In genomic region chr16:24910834-24911233, GRCm38 (mm10) we compare ENCODE assay signal across 11 mouse cellular contexts.
DNase-seq lines count a peak whose midpoint lies in the region; ATAC-seq lines count a peak whose summit lies in the region.
"Had no signal": no experiment of that assay in that cellular context is flagged by ENCODE, and none has a peak within 500 bp of the region (broad histone marks: within the 10 kb centered on the region; RNA-seq: fewer than 3 reads in every experiment).

No protein-coding gene starts in this region.

- peaks cover 13% of the 10 kb centered on the region for H3K4me1 ChIP-seq in kidney, embryonic 15.5 days
- H3K4me1 ChIP-seq: liver, embryonic 12.5 days had no signal

- H3K36me3 ChIP-seq in kidney, embryonic 15.5 days, result no peaks in the 10 kb centered on the region
- H3K36me3 ChIP-seq: hindbrain, embryonic 15.5 days; liver, embryonic 12.5 days had no signal

- no peak overlapping the region for H3K9ac ChIP-seq in kidney, embryonic 15.5 days
- H3K9ac ChIP-seq: hindbrain, embryonic 15.5 days; liver, embryonic 12.5 days had no signal

- no peak for DNase-seq in kidney, adult 11 months
- DNase-seq in thymus, postnatal 14 days, result peak; percentile 46
- DNase-seq in thymus, postnatal 25 days, result no peak
- DNase-seq in frontal cortex, postnatal 25 days (ENCODE audit: low spot score in 2 of 2), result no peak
- no peak for DNase-seq in left cerebral cortex, adult 18-20 months (ENCODE audit: low spot score in 2 of 2)
- DNase-seq in layer of hippocampus, adult 9-11 months, result no peak

- no peak overlapping the region for H3K27ac ChIP-seq in kidney, embryonic 15.5 days
- H3K27ac ChIP-seq: hindbrain, embryonic 15.5 days; liver, embryonic 12.5 days had no signal

- no peak overlapping the region for H3K4me2 ChIP-seq in kidney, embryonic 15.5 days
- H3K4me2 ChIP-seq: hindbrain, embryonic 15.5 days; liver, embryonic 12.5 days had no signal

- ATAC-seq in kidney, embryonic 15.5 days (replicated peaks; ENCODE audit: low FRiP score), result 0 out of 2 replicates have a peak, but pooled peaks have one; percentile 12
- ATAC-seq in hematopoietic stem cell, adult 5-6 weeks (replicated peaks in 1 of 2; ENCODE audit: insufficient read depth in 1 of 2, low FRiP score in 2 of 2, low TSS enrichment in 1 of 2, low read depth in 1 of 2, poor library complexity in 2 of 2, severe bottlenecking in 2 of 2), result peak; percentile 91 to 92
- ATAC-seq: liver, embryonic 12.5 days had no signal

- no peaks in the 10 kb centered on the region for H3K27me3 ChIP-seq in kidney, embryonic 15.5 days
- H3K27me3 ChIP-seq: hindbrain, embryonic 15.5 days; liver, embryonic 12.5 days had no signal

- 45% methylated on average over 3 of the region's 3 CpGs for WGBS in kidney, embryonic 15.5 days

- no peak overlapping the region for H3K4me3 ChIP-seq in kidney, embryonic 15.5 days (replicated peaks)
- H3K4me3 ChIP-seq: erythroblast, embryonic 14.5 days; hindbrain, embryonic 15.5 days; liver, embryonic 12.5 days had no signal

- H3K9me3 ChIP-seq in kidney, embryonic 15.5 days (replicated peaks), result no peaks in the 10 kb centered on the region
- H3K9me3 ChIP-seq: hindbrain, embryonic 15.5 days; liver, embryonic 12.5 days had no signal
